Mouse (Mus musculus) ES-E14 (cell line): Measurements from ENCODE around the gene Tnfaip3.

Source experiments
- CHD2 ChIP-seq: IDR thresholded peaks from 2 replicates; pipeline ENCODE4 v1.6.1; 2014; ENCODE audit warnings: mild to moderate bottlenecking, low read depth, low read length, inconsistent platforms
- HCFC1 ChIP-seq: IDR thresholded peaks from 2 replicates; pipeline ENCODE4 v1.6.1; 2012; ENCODE audit warnings: low read length, inconsistent platforms, borderline replicate concordance; ENCODE audit not compliant: insufficient read depth
- MAFK ChIP-seq: IDR thresholded peaks from 2 replicates; pipeline ENCODE4 v1.6.1; 2014; ENCODE audit warnings: mild to moderate bottlenecking, low read depth, low read length, inconsistent platforms; ENCODE audit not compliant: insufficient read depth
- ZC3H11A ChIP-seq: IDR thresholded peaks from 2 replicates; pipeline ENCODE4 v1.6.1; 2012; ENCODE audit warnings: low read depth, mild to moderate bottlenecking, inconsistent platforms, low read length, borderline replicate concordance
- ZNF384 ChIP-seq: IDR thresholded peaks from 2 replicates; pipeline ENCODE4 v1.6.1; 2012; ENCODE audit warnings: low read depth, low read length, inconsistent platforms

DNA sequence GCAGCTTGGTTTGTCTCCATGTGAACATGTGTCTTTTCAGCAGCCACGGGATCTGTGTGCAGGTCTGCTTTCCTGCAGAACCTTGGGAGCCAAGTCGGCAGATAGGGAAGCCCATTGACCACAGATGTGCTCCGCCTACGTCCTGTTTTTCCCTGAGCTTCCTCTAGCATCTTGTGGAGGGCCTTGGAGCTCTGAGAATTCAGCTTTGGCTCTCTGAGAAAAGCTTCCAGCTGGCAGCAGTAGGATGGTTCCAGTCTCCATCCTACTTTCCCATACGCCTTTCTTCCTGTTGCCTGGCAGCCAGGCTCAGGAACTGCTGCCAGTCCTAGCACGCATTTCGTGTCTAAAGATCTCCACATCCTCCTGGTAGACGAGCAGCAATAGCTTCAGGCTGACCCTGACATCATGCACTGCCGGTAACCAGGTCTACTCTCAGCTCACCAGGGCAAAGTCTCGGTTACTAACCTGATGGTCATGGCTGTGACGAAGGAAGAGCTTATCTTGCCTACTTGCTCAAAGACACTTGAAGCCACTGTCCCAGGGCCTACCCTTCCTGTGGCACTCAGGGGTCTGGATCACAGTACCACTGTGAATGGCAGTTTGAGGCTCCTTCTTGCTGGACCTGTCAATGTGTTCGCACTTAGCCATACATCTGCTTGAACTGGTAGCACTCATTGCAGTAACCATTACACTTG, 13.2 kb downstream of the Tnfaip3 start:
- TF ChIP-seq MAFK (no peak), CHD2 (no peak), ZC3H11A (no peak), ZNF384 (no peak), HCFC1 (no peak)
